Mouse (Mus musculus): ENCODE measurements around the gene Rbfox3. TPM values are rescaled to one million over a fixed set of nuclear protein-coding genes. Genes with fewer than 3 reads are reported as not detected.

The Rbfox3 gene
- polyA plus RNA-seq, 1 experiment from 2014 or later, result 0.09 TPM

DNA sequence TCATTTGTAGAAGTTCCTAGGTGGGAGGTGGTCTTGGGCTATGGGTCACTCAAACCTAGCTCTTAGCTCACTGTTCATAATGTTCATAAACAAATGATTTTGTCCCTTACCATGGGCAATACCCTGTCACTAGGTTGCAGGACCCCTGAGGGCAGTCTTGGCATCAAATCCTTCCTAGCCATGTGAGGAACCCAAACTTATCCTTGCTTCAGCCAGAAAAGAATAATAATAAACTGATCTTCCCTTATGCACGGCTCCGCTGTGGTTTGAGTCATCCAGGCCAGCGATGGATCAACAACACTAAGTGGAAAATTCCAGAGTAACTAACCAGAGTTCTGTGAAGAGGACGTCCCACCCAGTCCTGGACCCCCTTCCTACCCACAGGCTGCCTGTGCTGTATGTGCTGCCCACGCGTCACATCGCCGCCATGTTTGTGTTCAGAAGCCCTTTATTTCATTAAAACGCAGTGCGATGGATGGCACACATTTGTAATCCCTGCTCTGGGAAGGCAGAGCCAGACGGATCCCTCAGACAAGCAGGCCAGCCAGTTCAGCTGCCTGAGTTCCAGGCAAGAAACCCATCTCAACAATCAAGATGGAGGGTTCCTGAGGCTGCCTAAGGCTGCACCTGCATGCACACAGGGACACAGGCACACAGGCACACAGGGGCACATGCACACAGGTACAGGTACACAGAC, 25.0 kb downstream of the Rbfox3 start:
- Histone ChIP-seq H3K4me3 (ENCODE audit: control insufficient read depth in 1 of 2, insufficient read depth in 1 of 2, low read depth in 1 of 2, low read length in 2 of 2) (no peak overlapping the region), H3K36me3 (ENCODE audit: control insufficient read depth, insufficient read depth, low read length) (no peaks in the 10 kb centered on the region), H3K4me2 (ENCODE audit: low read length) (no peak overlapping the region), H3K27ac (replicated peaks in 1 of 2; ENCODE audit: control insufficient read depth in 1 of 2, insufficient read depth in 1 of 2, low read depth in 2 of 2, low read length in 2 of 2) (no peak overlapping the region), H3K27me3 (ENCODE audit: control insufficient read depth, insufficient read depth, low read length) (peaks cover 5% of the 10 kb centered on the region; the same call in 1 of the 2 replicates), H3K4me1 (ENCODE audit: control insufficient read depth in 2 of 2, insufficient read depth in 2 of 2, low read length in 2 of 2) (no peaks in the 10 kb centered on the region), H3K9me3 (ENCODE audit: control insufficient read depth, low read length) (peaks cover 4% of the 10 kb centered on the region; the same call in 1 of the 2 replicates), H3K9ac (ENCODE audit: low read length) (no peak overlapping the region)
- ATAC-seq (ENCODE audit: insufficient number of reproducible peaks, insufficient read depth, low FRiP score, low read depth), result no peak
- WGBS, result 87% methylated on average over 11 of the region's 11 CpGs

DNA sequence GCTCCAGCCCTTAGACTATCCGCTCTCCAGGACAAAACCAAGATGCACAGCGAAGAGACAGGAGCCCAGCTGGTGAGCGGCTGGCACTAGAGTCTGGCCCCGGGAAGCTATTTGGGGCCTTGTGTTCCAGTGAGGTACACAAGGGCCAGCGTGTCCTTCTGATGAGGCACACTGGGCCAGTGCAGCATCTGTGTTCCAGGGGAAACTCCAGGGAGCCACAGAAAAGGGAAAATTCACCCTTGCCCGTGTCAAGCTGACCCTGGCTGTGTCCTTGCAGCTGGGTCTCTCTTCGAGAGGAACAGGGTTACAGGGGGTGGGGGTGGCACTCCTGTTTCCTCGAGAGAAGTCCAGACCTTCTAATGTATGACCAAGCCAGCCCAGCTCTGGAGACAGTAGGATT, 25.8 kb downstream of the Rbfox3 start:
- Histone ChIP-seq H3K27ac (replicated peaks in 1 of 2; ENCODE audit: control insufficient read depth in 1 of 2, insufficient read depth in 1 of 2, low read depth in 2 of 2, low read length in 2 of 2) (no peak overlapping the region), H3K4me1 (ENCODE audit: control insufficient read depth in 2 of 2, insufficient read depth in 2 of 2, low read length in 2 of 2) (no peaks in the 10 kb centered on the region), H3K36me3 (ENCODE audit: control insufficient read depth, insufficient read depth, low read length) (no peaks in the 10 kb centered on the region), H3K9ac (ENCODE audit: low read length) (no peak overlapping the region), H3K4me2 (ENCODE audit: low read length) (no peak overlapping the region), H3K4me3 (ENCODE audit: control insufficient read depth in 1 of 2, insufficient read depth in 1 of 2, low read depth in 1 of 2, low read length in 2 of 2) (no peak overlapping the region), H3K27me3 (ENCODE audit: control insufficient read depth, insufficient read depth, low read length) (peaks cover 5% of the 10 kb centered on the region; the same call in 1 of the 2 replicates), H3K9me3 (ENCODE audit: control insufficient read depth, low read length) (peaks cover 4% of the 10 kb centered on the region; the same call in 1 of the 2 replicates)
- 71% methylated on average over 8 of the region's 8 CpGs for WGBS
- ATAC-seq (ENCODE audit: insufficient number of reproducible peaks, insufficient read depth, low FRiP score, low read depth), result no peak

DNA sequence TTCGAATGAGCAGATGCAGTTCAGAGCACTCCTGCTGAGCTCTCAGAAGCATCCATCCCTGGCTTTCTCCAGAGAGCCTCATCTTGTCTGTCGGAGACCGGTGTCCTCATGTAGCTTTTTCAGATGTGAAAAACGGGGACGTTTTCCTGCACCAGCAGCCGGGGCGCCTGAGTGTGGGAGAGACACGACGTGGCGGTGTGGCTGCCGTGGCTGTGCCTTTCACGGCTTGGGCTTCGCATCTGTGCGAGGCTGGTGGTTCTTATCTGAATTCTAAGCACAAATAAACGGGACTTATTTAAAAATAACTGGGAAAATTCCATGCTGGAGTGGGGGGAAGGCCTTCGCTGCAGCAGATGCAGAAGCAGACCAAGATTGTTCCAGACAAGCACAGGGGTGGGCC, 26.3 kb downstream of the Rbfox3 start:
- H3K9ac ChIP-seq (ENCODE audit: low read length), result no peak overlapping the region
- H3K4me3 ChIP-seq (ENCODE audit: control insufficient read depth in 1 of 2, insufficient read depth in 1 of 2, low read depth in 1 of 2, low read length in 2 of 2), result no peak overlapping the region
- no peak overlapping the region for H3K4me2 ChIP-seq (ENCODE audit: low read length)
- no peaks in the 10 kb centered on the region for H3K36me3 ChIP-seq (ENCODE audit: control insufficient read depth, insufficient read depth, low read length)
- 81% methylated on average over 16 of the region's 16 CpGs for WGBS
- H3K9me3 ChIP-seq (ENCODE audit: control insufficient read depth, low read length), result peaks cover 4% of the 10 kb centered on the region; the same call in 1 of the 2 replicates
- H3K27me3 ChIP-seq (ENCODE audit: control insufficient read depth, insufficient read depth, low read length), result peaks cover 5% of the 10 kb centered on the region; the same call in 1 of the 2 replicates
- no peaks in the 10 kb centered on the region for H3K4me1 ChIP-seq (ENCODE audit: control insufficient read depth in 2 of 2, insufficient read depth in 2 of 2, low read length in 2 of 2)
- no peak for ATAC-seq (ENCODE audit: insufficient number of reproducible peaks, insufficient read depth, low FRiP score, low read depth)
- no peak overlapping the region for H3K27ac ChIP-seq (replicated peaks in 1 of 2; ENCODE audit: control insufficient read depth in 1 of 2, insufficient read depth in 1 of 2, low read depth in 2 of 2, low read length in 2 of 2)

DNA sequence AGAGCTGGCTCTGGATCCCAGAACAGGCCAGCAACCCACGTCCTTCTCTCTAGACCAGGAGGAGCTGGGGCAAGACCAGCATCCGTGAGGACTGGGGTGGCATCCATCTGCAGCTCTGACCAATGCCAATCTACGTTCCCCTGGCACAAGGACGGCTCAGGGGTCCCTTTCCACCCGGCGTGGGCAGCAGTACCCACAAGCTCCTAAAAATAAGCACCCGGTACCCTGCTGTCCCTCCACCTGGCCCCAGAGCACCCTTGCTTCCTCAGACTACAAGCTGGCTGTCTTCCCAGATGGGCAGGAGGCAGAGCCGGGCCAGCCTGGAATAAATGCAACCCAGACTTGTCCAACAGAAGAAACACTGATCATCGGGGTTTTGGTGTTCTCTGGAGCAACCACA, 28.3 kb downstream of the Rbfox3 start:
- Histone ChIP-seq H3K27ac (replicated peaks in 1 of 2; ENCODE audit: control insufficient read depth in 1 of 2, insufficient read depth in 1 of 2, low read depth in 2 of 2, low read length in 2 of 2) (no peak overlapping the region), H3K4me3 (ENCODE audit: control insufficient read depth in 1 of 2, insufficient read depth in 1 of 2, low read depth in 1 of 2, low read length in 2 of 2) (no peak overlapping the region), H3K36me3 (ENCODE audit: control insufficient read depth, insufficient read depth, low read length) (no peaks in the 10 kb centered on the region), H3K4me1 (ENCODE audit: control insufficient read depth in 2 of 2, insufficient read depth in 2 of 2, low read length in 2 of 2) (no peaks in the 10 kb centered on the region), H3K27me3 (ENCODE audit: control insufficient read depth, insufficient read depth, low read length) (no peaks in the 10 kb centered on the region), H3K9ac (ENCODE audit: low read length) (no peak overlapping the region), H3K4me2 (ENCODE audit: low read length) (no peak overlapping the region), H3K9me3 (ENCODE audit: control insufficient read depth, low read length) (peaks cover 4% of the 10 kb centered on the region; the same call in 1 of the 2 replicates)
- no peak for ATAC-seq (ENCODE audit: insufficient number of reproducible peaks, insufficient read depth, low FRiP score, low read depth)
- 56% methylated on average over 9 of the region's 9 CpGs for whole genome bisulfite sequencing

DNA sequence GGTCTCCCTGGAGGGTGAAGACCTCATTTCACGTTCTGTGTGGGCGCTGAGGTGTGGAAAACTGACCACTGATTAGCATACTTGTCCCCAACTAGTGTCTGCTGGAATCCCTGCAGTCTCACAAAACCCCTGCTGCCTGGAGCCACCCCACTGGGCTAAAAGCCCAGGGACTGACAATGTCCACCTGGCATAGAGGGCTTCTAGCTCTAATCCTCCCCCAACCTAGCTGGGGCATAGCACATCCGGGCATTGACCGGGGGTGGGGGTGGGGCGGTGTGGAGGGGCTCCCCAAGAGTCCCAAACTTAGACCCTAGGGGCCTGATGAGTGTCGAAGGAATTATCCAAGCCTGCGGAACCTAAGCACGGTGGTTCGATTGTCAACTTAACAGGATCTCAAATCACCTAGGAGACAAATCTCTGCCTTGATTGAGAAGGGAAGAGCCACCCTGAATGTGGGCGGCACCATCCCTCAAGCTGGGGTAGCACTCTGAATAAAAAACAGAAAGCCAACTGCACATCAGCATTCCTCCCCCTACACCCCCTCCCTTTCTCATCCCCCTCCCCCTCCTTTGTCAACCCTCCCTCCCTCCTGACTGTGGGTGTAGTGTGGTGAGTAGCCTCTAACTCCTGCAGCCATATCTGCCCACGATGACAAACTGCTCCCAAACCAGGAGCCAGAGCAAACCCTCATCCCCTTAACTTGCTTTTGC, 29.5 kb downstream of the Rbfox3 start:
- Histone ChIP-seq H3K4me3 (ENCODE audit: control insufficient read depth in 1 of 2, insufficient read depth in 1 of 2, low read depth in 1 of 2, low read length in 2 of 2) (no peak overlapping the region), H3K9me3 (ENCODE audit: control insufficient read depth, low read length) (no peaks in the 10 kb centered on the region), H3K27me3 (ENCODE audit: control insufficient read depth, insufficient read depth, low read length) (no peaks in the 10 kb centered on the region), H3K4me1 (ENCODE audit: control insufficient read depth in 2 of 2, insufficient read depth in 2 of 2, low read length in 2 of 2) (no peaks in the 10 kb centered on the region), H3K36me3 (ENCODE audit: control insufficient read depth, insufficient read depth, low read length) (no peaks in the 10 kb centered on the region), H3K27ac (replicated peaks in 1 of 2; ENCODE audit: control insufficient read depth in 1 of 2, insufficient read depth in 1 of 2, low read depth in 2 of 2, low read length in 2 of 2) (no peak overlapping the region), H3K9ac (ENCODE audit: low read length) (no peak overlapping the region), H3K4me2 (ENCODE audit: low read length) (no peak overlapping the region)
- ATAC-seq (ENCODE audit: insufficient number of reproducible peaks, insufficient read depth, low FRiP score, low read depth), result no peak
- 23% methylated on average over 11 of the region's 11 CpGs for WGBS

DNA sequence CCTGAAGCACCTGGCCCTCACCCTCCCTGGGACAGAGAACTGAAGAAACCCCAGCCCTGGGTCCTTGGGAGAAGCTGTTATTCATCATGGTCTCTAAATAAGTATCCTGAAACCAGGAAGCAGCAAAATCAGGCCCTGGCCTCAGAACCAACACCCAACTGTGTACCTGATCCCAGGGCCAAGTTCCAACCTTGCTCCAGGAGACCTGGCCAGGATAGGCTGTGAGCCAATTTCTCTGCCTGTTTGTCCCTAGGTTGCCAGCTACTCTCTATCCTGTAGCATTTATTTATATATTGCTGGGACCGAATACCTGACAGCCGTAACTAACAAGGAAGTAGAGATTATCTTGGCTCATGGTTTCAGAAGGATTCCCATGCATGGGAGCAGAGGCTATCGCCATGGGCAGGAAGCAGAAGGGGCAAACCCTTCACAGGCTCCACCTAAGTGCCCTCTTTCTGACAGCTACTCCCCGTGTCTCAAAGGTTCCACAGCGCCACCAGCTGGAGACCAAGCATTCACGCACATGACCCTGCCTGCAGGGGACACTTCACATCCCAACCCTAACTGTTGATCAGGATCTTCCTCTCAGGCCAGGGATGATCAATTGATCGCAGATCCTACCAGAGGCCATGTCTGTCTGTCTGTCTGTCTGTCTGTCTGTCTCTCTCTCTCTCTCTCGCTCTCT, 31.8 kb downstream of the Rbfox3 start:
- ATAC-seq (ENCODE audit: insufficient number of reproducible peaks, insufficient read depth, low FRiP score, low read depth), result no peak
- no peaks in the 10 kb centered on the region for H3K9me3 ChIP-seq (ENCODE audit: control insufficient read depth, low read length)
- no peak overlapping the region for H3K4me2 ChIP-seq (ENCODE audit: low read length)
- H3K27me3 ChIP-seq (ENCODE audit: control insufficient read depth, insufficient read depth, low read length), result no peaks in the 10 kb centered on the region
- H3K27ac ChIP-seq (replicated peaks in 1 of 2; ENCODE audit: control insufficient read depth in 1 of 2, insufficient read depth in 1 of 2, low read depth in 2 of 2, low read length in 2 of 2), result no peak overlapping the region
- no peak overlapping the region for H3K4me3 ChIP-seq (ENCODE audit: control insufficient read depth in 1 of 2, insufficient read depth in 1 of 2, low read depth in 1 of 2, low read length in 2 of 2)
- no peaks in the 10 kb centered on the region for H3K36me3 ChIP-seq (ENCODE audit: control insufficient read depth, insufficient read depth, low read length)
- WGBS, result 88% methylated on average over 8 of the region's 8 CpGs
- peaks cover 0 to 4% of the 10 kb centered on the region in 2 experiments; a peak in 2 of 4 replicates for H3K4me1 ChIP-seq (ENCODE audit: control insufficient read depth in 2 of 2, insufficient read depth in 2 of 2, low read length in 2 of 2)
- no peak overlapping the region for H3K9ac ChIP-seq (ENCODE audit: low read length)

DNA sequence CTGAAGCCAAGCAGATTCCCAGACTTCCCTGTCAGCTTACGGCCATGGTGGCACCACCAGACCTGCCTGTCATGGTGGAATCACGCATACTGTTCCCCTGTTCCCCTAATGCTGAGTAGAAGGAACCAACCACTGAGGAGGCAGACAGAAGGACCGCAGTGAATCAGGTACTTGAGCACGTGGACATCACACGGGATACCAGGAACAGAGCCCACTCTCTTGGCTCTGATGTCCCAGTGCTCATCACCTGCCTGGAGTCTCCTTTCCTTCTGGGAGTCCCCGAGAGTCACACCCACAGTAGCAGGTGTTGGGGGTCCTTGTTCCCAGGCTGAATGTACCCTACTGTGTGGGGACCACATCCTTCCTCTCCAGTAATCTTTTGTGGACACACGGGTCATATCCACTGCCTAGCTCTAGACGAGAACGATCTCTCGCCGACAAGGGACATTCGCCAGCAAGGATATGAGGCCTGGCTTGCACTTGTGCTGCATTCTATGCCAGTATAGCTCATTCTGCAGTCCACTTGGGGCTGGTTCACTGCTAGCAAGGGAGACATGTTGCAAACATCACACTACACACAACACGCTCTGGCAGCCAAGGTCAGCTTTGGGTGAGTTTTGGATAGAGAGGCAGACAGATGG, 32.7 kb downstream of the Rbfox3 start:
- no peaks in the 10 kb centered on the region for H3K36me3 ChIP-seq (ENCODE audit: control insufficient read depth, insufficient read depth, low read length)
- no peaks in the 10 kb centered on the region for H3K27me3 ChIP-seq (ENCODE audit: control insufficient read depth, insufficient read depth, low read length)
- H3K9ac ChIP-seq (ENCODE audit: low read length), result no peak overlapping the region
- H3K4me2 ChIP-seq (ENCODE audit: low read length), result no peak overlapping the region
- no peak overlapping the region for H3K4me3 ChIP-seq (ENCODE audit: control insufficient read depth in 1 of 2, insufficient read depth in 1 of 2, low read depth in 1 of 2, low read length in 2 of 2)
- H3K4me1 ChIP-seq (ENCODE audit: control insufficient read depth in 2 of 2, insufficient read depth in 2 of 2, low read length in 2 of 2), result peaks cover 0 to 7% of the 10 kb centered on the region in 2 experiments; a peak in 2 of 4 replicates
- WGBS, result 86% methylated on average over 13 of the region's 13 CpGs
- ATAC-seq (ENCODE audit: insufficient number of reproducible peaks, insufficient read depth, low FRiP score, low read depth), result no peak
- H3K9me3 ChIP-seq (ENCODE audit: control insufficient read depth, low read length), result no peaks in the 10 kb centered on the region
- no peak overlapping the region for H3K27ac ChIP-seq (replicated peaks in 1 of 2; ENCODE audit: control insufficient read depth in 1 of 2, insufficient read depth in 1 of 2, low read depth in 2 of 2, low read length in 2 of 2)

All from heart, embryonic 14.5 days (tissue).